Mouse (Mus musculus) megakaryocyte-erythroid progenitor cell, adult 5-6 weeks (primary cell): ENCODE measurements around the gene Zfp382. TPM values are rescaled to one million over a fixed set of nuclear protein-coding genes. Genes with fewer than 3 reads are reported as not detected.
"Not testable (repeated sequence)": the region's sequence is repeated elsewhere in the genome, so short reads cannot be mapped to it uniquely, and the experiment has no call there.

ENCODE experiments used
- ATAC-seq: replicated peaks from 2 replicates; pipeline ENCODE4 v1.8.0; 2016; ENCODE audit warnings: mild to moderate bottlenecking, inconsistent platforms; ENCODE audit not compliant: severe bottlenecking, poor library complexity, low FRiP score, low TSS enrichment
- total RNA-seq, 2 experiments: library from RNA; stranded (forward) in 1 of 2; stranded (reverse) in 1 of 2; fragments of 200-1000, 215-1000 nt in 1 of 2; fragments of >200 nt in 1 of 2; fragmentation: Nextera tagmentation in 1 of 2; gene quantifications; 2 replicates each; pipeline ENCODE4 v1.2.3; 2014 to 2017

The Zfp382 gene
- total RNA-seq (2014; fragmentation: Nextera tagmentation), result 2.5 and 2.8 TPM in 2 replicates
- 1.6 and 2.4 TPM in 2 replicates for total RNA-seq (2017)

DNA sequence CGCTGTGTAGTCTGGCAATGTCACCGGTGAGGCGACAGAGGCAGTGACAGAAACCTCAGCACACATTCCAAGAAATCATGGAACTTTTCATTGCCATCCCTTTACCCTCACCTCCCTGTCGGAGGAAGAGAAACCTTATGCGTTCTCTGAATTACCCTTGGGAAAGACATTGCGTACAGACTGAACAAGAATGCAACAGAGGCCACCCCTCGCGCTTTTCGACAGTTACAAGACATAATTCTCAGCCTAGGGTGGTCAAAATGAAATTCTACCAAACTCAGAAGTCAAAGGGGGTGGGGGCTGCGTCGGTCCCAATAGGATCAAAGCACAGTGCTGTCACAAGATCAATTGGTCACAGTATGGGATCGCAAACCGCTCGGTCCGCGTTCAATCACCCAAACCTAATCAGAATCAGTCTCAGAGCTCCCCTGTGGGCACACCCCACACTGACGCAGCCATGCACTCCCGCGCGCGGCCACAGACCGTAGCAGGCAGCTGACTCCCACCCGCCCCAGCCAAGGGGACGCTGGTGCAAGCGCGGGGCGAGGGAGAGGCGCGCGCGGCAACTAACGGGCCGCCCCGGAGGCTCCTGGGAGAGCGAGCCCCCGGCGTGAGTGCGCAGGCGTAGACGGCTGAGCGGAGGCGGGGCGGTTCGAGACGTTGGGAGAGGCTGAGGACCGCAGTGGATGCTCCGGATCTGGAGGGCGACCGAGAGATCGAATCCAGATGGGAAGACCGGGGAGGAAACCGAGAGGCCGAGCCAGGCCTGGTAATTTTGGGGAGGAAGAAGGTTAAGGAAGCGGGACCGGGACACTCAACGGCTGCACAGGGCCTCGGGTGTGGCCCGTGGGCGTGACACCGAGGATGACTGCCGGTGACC is at the start of gene Zfp382:
Gene Zfp382 (plus strand): TSS at position 635 of the 880 bp plus-strand sequence.
- peak; percentile 99 for ATAC-seq

DNA sequence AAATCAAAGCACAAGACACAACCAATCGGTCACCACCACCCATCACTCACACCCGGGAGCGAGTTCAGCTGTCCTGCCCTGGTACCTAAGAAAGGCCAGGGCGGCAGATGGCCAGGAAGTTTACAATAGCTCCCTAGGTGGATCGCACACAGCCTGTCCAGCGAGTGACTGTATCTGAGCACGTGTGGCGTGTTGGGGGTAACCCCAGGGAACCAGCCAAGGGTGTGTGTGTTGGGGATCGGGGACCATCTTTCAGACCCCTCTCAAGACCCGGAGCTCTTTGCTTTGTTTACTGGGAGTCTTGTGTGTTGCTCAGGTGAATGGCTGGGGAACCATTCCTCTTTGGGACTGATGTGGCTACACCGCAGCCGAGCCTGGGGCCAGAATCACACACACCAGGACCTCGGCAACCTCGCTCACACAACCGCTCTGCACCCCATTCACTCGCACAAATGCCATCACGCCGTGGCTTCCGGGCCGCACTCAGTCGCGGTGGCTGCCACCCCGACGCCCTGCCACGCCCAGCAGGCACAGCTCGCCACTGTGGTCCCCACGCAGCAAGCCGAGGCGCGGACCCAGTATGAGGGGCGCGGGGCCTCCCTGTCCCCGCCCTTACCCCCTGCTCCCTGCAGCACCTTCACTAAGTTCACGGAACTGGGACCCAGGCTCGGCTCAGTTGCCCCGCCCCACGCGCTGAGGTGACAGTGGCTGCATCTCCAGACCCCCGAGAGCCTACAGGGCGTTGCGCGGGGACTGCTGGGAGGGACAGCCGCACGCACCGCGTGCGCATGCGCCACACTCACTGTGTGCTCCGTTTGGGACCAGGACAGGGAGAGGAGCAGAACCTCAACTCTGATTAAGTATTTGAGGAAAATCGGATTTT is 49.4 kb upstream of the Zfp382 start, which contains the start of gene Zfp82:
Gene Zfp82 (minus strand): TSS at position 755 of the 883 bp plus-strand sequence.
- ATAC-seq, result peak; percentile 96

DNA sequence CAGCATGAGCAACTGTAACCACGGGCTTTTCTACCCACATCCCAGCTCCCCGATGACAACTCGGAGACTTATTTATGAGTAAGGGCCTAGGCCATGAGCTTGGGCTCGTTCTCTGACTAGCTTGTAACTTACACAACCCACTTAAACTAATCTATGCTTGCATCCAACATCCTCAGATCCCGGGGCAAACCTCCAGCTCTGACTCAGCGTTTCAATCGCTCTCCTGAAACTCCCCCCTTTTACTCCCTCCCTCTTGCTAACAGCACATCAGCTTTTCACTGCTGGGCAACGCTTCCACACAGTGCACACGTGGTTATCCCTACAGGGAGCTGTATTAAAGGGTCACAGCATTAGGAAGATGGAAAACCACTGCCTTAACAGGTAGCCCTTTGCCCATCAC is 35.2 kb upstream of the Zfp382 start:
- no peak for ATAC-seq

DNA sequence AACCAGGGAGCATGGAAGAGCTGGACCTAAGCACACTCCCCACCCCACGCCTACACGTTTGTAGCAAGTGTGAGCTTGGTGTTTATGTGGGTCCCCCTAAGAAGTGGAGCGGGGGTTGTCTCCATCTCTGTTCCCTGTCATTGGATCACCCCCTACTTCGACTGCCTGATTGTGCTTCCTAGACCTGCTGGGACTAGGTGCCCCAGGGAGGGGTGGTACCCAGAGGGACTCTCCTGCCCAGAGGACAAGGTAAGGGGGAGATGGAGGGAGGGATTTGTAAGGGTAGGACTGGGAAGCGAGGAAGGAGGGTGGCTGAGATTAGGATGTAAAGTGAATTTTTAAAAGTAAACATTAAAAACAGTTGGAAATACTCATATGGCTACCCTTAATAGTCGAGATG is 32.3 kb upstream of the Zfp382 start:
- ATAC-seq, result no peak

DNA sequence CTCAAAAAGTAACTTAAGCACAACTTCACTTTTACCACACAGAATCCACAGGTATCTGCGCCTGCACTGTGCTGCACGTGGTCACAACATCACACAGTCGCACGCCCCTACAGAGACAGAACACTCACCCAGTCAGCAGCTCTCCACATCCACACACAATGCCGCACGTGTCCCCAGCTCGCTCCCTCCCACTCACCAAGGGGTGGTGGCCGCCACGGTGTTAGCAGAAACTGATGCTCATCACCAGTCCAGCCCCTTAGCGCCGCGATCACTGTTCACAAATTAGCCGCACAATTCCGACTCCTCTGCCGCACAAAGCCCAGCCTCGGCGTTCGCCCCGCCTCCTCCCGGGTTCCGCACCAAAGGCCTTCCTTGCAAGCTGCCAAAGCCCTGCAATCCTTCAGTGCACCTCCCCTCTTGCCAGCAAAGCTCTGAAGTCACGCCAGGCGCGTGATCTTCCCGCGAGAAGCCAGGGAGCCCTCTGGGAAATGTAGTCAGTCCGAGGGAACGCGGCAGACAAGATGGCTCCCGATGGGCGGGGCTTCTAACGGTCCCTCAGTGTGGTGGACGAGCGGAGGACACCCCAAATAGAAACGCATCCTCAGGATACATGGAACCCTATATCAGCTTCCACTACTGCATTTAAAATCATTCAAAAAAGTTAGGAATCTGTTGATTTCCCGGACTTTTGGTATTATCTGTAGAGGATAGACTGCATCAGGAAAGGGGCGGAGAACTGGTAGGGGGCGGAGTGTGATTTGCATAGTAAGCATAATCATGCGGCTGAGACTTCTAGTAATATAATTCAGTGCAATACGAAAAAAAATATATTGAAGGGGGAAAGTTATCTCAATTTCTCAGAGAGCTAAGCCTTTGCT is 31.4 kb upstream of the Zfp382 start, which contains the start of the genes Gm26920 and Zfp566:
Gene Gm26920 (minus strand): TSS at position 319 of the 878 bp plus-strand sequence.
Gene Zfp566 (minus strand): TSS at position 436 of the 878 bp plus-strand sequence.
- ATAC-seq, result peak; percentile 90

DNA sequence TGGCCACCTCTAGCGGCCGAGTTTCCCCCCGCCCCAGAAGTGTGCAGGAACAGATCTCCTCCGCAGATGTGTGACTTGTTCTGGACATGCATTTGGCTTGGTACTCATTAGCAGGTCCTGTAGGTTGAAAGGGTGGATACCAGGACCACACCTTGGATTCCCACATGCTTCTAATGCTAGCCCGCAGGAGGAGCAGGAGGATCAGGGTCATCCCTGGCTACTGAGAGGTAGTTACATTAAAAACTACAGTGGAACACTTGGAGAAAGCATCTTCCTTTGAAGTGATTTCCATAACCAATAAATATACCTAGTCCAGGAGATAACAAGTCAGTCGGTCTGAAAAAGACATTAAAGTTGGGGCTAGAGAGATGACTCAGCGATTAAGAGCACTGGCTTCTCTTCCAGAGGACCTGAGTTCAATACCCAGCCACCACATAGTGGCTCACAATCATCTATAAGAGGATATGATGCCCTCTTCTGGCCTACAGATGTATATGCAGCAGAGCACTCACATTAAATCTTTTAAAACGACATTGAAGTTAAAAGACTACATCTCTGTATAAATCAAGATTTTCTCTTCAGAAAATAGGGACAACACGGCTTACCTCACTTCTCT is 30.7 kb upstream of the Zfp382 start:
- 0 out of 2 replicates have a peak, but pooled peaks have one; percentile 0 for ATAC-seq

DNA sequence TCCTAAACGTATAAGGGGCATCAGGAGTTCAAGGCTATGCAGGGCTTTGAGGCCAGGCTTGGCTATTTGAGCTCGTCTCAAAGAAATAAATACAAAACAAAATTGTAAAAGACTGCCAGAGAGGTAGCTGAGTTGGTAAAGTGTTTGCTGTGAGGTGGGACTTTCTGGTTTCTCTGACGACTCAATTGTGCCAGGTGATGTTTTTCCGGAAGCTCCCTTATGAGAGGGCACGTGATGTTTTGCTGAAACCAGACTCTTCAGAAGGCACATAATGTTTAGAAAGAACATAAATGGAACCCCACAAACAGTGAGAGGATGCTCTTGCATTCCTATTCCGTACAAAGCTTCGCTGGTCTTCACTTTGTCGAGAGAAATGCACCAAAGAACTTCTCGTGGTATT is 29.1 kb upstream of the Zfp382 start:
- no peak for ATAC-seq

DNA sequence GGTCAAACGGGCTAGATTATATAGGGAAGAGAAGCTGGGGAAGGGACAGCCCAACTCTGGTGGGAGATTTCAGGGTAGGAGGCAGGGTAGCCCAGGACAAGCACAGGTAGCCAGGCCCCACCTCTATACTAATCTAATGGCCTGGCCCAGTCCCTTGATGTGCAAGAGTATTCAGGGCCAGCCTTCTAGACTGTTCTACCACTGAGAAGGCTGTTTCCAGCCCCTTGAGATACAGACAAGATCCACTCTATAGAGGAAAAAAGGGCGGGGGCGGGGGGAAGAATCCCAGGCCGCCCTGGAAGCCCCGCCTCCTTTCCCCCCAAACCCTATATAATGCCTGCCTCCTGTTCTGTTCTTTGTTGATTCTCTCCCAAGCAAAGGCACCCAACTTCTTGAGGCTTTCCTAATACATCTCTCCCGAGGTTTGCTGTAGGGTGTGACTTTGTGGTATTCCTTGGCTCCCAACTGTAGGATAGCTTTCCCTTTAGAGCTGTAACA is 27.8 kb upstream of the Zfp382 start:
- no peak for ATAC-seq

DNA sequence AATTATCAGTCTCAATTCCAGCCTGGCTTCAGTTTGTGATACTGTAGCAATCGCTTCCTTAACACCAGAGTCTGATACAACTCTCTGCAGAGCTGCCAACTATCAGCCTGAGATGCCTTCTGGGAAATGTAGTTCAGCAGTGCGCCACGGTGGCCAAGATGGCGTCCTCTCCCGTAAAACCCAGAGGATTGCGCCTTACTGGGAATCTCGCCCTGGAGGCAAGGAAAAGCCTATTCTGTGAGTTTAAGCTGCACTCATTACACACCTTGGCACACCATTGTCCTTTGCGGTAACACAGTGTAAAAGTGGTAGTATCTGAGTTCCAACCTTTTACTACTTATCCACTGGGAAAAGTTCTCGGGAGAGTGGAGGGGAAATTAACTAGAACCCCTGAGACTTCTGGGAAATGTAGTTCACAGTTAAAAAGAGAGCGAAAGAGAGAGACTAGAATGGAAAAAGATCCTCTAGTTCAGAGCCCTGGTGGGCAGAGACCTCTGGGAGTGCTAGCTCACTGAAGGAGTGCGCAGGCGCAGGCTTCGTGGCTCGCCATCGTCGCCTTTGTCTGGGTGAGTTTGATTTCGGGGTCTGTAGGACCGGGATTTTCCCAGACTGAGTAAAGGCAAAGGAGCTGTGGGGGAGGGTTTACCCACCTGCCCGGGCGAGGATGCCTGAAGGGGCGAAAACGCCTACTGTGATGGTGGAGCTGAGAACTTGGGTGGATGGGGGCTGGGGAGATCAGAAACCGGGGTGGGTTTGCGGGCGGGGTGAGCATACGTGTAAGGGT is 26.9 kb upstream of the Zfp382 start, which contains the start of gene Zfp260:
Gene Zfp260 (plus strand): TSS at position 132 of the 784 bp plus-strand sequence.
- peak; percentile 62 for ATAC-seq

DNA sequence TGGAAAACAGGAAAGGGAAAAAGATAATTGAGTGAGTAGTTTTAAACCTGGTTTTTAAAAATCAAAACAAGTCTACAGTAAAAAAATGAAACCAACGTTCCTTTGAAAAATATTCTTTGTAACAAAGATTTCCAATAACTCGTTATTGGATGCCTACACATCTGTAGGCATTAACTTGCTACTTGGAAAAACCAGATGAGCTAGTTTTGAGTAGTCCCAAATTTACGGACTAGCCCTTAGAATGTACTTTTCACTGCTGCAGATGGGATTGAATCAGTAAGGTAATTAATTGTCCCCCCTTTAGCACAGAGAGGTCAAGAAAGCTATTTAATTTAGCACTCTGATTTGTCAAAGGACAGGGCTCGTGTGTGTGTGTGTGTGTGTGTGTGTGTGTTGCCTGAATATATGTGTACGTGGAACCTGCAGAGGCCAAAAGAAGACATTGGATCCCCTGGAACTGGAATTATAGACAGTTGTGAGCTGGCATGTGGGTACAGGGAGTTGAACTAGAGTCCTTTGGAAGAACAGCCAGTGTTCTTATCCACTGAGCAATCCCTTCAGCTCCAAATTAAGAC is 26.1 kb upstream of the Zfp382 start:
- no peak for ATAC-seq

DNA sequence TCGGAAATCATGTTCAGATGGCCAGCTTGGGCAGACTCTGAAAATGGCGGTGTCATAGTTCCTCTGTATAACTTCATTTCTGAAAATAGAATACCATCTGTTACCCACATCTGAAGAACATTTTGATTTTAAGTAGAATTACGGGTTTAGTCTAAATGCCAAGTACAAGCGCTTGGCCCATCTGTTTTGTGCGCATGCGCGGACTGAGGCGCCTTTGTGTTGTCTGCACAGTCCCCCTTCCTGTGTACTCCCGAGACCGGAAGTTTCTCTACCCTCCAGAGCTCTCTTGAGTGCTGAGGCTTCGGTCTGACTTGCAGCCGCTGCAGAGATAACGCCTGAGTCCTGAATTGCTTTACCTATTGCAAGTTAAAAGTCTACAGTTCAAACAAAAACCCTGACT is 22.4 kb upstream of the Zfp382 start:
- no peak for ATAC-seq

DNA sequence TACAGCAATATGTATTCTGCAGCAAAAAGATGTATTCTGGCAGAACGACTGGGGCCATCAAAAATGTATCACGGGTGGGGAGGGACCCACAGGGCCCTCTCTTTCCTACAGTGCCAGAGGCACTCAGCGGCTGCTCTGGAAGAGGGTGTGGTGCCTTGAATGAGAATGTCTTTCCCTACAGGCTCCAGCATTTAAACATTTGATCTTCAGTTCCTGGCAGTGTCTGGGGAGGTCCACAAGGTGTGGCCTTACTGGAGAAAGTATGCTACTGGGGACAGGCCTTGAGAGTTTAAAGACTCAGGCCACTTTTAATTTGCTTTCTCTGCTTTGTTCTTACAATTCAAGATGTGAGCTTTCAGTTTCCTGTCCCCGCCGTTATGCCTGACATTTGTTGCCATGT is 5.7 kb upstream of the Zfp382 start:
- no peak for ATAC-seq

DNA sequence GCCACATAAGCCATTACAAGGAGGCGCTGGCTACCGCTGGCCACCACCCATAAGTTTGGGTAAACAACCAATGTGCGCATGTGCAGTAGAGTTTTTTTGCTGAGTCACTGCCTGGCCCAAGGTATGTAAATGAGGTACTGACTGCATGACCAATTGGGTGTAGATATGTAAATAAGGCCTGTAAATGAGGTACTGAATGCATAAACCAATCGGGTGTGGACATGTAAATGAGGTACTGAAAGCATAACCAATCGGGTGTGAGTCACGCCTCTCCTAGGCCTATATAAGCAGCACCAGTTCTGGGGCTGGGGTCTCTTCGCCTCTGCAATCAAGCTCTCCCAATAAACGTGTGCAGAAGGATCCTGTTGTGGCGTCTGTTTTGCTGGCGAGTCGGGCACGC is 3.8 kb upstream of the Zfp382 start:
- not testable (repeated sequence) for ATAC-seq

DNA sequence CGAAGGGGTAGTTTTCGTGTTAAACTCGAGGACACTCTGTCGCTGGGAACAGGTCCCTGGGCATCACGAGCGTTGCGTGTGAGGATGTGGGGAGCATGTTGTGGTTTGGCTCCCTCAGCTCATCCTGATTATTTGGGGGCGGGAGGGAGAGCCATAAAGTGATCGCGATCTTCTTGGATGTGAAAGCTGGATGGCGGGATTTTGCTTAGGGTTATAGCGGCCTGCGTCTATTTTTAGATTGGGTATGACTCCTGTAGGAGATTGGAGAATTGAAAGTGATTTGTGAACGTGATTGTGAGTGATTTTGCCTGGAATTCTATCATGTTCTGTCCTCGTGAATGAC is 417 bp downstream of the Zfp382 start:
- ATAC-seq, result no peak

DNA sequence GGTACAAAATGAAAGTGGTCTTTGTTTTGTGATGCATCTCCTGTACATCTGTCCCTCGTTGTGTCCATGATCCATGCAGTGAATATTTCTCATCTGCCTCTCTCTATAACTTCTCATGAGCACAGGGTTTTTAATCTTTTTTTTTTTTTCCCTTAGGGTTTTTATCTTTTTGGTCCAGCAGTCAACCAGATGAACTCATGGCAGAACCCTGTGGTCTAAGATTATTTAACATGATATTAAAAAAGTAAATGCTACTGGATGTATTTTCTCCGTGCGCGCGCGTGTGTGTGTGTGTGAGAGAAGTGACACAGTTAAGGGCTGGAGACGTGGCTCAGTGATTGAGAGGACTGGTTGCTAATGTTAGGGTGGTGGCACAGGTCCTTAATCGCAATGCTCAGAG is 8.2 kb downstream of the Zfp382 start:
- peak; percentile 77 for ATAC-seq

DNA sequence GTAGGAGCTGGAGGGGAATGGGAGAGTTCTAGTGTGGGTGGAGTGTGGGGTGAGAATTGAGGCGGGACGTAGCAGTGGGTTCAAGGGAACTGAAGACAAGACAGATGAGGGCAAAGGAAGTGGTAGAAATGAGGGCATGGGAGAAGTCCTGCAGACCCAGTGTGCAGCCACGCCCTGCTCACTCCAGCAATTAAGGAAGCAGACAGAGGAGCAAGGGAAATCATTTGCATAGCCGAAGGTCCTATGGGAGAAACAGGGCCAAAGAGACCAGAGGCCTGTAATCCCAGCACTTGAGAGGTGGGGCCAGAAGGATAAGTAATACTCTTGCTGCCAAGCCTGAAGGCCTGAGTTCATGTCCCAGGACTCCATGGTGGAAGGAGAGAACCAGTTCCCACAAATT is 10.7 kb downstream of the Zfp382 start:
- ATAC-seq, result no peak

DNA sequence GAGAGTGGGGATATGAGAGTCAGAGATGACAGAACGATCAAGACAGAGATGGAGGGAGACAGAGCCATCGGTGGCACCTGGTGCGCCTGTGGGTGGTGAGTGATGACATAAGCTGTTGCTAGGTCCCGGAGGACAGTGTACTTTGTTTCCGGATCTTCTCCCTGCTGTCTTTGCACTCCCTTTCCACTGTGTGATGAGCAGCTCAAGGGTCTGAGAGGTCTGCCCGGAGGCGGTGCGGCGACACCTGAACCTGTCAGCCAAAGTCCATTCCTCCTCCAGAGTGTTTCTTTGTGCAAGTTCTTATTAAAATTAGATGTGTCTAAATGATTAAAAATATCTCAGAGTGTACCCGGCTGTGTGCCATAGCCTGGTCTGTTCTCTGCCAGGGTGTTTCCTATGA is 15.1 kb downstream of the Zfp382 start:
- no peak for ATAC-seq
